Mouse (Mus musculus) embryonic facial prominence, embryonic 13.5 days (tissue): ENCODE data around the gene Ikzf3. TPM values are rescaled to one million over a fixed set of nuclear protein-coding genes. Genes with fewer than 3 reads are reported as not detected.

Source experiments
- ATAC-seq: fragments of 200-750 bp; cut with Nextera tagmentation; 2 replicates; pipeline ENCODE4 v1.8.0; 2017; ENCODE audit warnings: low read depth; ENCODE audit not compliant: insufficient number of reproducible peaks, insufficient read depth, low FRiP score, low TSS enrichment
- H3K27ac ChIP-seq: fragments of 300-500 bp; sonication (generic); 2 replicates; pipeline ENCODE4 v1.5.1; 2015; ENCODE audit warnings: moderate library complexity, mild to moderate bottlenecking, inconsistent platforms
- H3K27me3 ChIP-seq: fragments of 300-500 bp; sonication (generic); 2 replicates; pipeline ENCODE4 v1.6.1; 2015; ENCODE audit warnings: mild to moderate bottlenecking, inconsistent platforms
- H3K36me3 ChIP-seq: fragments of 300-500 bp; sonication (generic); 2 replicates; pipeline ENCODE4 v1.6.1; 2015; ENCODE audit warnings: mild to moderate bottlenecking, inconsistent platforms
- H3K4me1 ChIP-seq: fragments of 300-500 bp; sonication (generic); 2 replicates; pipeline ENCODE4 v1.6.1; 2015; ENCODE audit warnings: inconsistent platforms
- H3K4me2 ChIP-seq: fragments of 300-500 bp; sonication (generic); 2 replicates; pipeline ENCODE4 v1.6.1; 2015; ENCODE audit warnings: moderate library complexity, mild to moderate bottlenecking, inconsistent platforms
- H3K4me3 ChIP-seq: fragments of 300-500 bp; sonication (generic); 2 replicates; pipeline ENCODE4 v1.5.1; 2015; ENCODE audit warnings: mild to moderate bottlenecking, inconsistent platforms
- H3K9ac ChIP-seq: fragments of 300-500 bp; sonication (generic); 2 replicates; pipeline ENCODE4 v1.6.1; 2015; ENCODE audit warnings: mild to moderate bottlenecking, inconsistent platforms
- H3K9me3 ChIP-seq: fragments of 300-500 bp; sonication (generic); 2 replicates; pipeline ENCODE4 v1.6.1; 2016; ENCODE audit warnings: inconsistent platforms
- WGBS: fragments of 180-500 bp; shearing (Covaris S2); methylation state at CpG from one replicate; pipeline ENCODE4 v1.1.7; 2015; ENCODE audit warnings: mixed read lengths; 5-methylcytosine and 5-hydroxymethylcytosine counted together
- polyA plus RNA-seq: library from polyadenylated mRNA; unstranded; fragments of >200 nt; fragmentation: Nextera tagmentation; extraction: Ambion mirVana; gene quantifications from 2 replicates; pipeline ENCODE4 v1.2.1, GENCODE M21; 2015

Gene Ikzf3
- polyA plus RNA-seq, 1 experiment from 2014 or later = 0.27 TPM

DNA sequence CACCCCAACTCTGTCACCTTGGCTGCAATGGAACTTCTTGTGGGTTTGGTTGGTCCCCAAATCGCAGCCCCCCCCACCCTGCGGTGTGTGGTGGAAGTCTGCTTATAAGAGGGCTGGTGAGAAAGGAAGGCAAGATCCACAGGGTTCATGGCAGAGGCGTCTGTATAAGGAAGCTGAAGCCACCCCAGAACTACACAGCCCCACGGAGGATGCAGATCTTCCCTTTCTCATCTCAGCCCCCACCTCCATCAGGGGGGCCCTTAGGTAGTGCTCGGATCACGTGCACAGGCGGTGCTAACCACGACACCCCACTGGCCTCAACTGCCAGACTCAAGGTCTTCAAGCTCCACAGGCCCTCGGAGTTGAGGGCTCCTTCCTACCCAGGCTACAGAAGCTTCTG, 81.9 kb downstream of the Ikzf3 start:
- H3K9me3 ChIP-seq = no peaks in the 10 kb centered on the region
- H3K4me3 ChIP-seq = no peak overlapping the region
- H3K27ac ChIP-seq = no peak overlapping the region
- no peak overlapping the region for H3K4me2 ChIP-seq
- ATAC-seq = no peak
- 84% methylated on average over 9 of the region's 9 CpGs for WGBS
- H3K27me3 ChIP-seq = peaks cover 44% of the 10 kb centered on the region
- no peak overlapping the region for H3K9ac ChIP-seq
- H3K36me3 ChIP-seq = no peaks in the 10 kb centered on the region
- H3K4me1 ChIP-seq = peaks cover 2% of the 10 kb centered on the region; the same call in 1 of the 2 replicates

DNA sequence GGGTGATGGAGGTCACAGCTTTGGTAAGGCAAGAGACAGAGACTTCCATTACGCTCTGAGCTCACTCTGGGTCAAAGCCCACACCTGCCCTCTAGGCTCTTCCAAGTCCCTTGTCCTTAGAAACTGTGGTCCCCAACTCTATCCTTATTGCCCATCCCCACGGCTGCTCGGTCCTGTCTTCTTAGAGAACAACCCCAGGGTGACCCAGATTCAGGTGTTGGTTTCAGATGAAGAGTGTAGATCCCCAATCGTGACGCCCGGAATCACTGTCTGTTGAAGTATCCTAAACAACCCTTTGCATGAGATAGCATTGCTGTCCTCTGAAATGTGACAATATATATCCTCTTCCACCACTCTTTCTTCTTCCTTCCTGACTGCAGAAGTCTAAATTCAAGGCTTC, 83.6 kb downstream of the Ikzf3 start:
- H3K27ac ChIP-seq = no peak overlapping the region
- H3K9ac ChIP-seq = no peak overlapping the region
- H3K4me1 ChIP-seq = peaks cover 14% of the 10 kb centered on the region
- no peak overlapping the region for H3K4me2 ChIP-seq
- peaks cover 56% of the 10 kb centered on the region for H3K27me3 ChIP-seq
- ATAC-seq = no peak
- H3K9me3 ChIP-seq = no peaks in the 10 kb centered on the region
- H3K4me3 ChIP-seq = no peak overlapping the region
- no peaks in the 10 kb centered on the region for H3K36me3 ChIP-seq
- WGBS = 89% methylated on average over 6 of the region's 6 CpGs

GRCm38 (mm10) chr11:98461109-98461720, 84.6 kb downstream of the Ikzf3 start:
- 54% methylated on average over 6 of the region's 6 CpGs for WGBS

DNA sequence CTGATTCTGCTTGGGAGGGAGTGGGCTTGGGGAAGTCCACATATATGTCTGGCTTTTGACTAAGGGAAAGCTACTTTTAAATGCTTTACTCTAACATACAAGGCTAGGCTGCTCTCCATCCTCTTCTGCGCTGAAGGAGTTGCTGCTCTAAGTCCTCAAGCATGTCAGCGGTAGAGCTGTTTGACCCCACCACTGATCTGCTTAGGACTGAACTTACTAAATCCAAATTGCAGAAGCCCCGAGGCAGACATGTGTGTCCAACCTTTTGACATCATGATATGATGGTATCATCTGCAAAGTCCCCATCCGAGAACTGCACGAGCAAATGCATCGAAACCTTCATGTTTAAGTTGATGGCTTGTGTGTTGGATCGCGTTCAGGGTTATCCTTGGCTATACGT, 86.0 kb downstream of the Ikzf3 start:
- Histone ChIP-seq H3K4me2 (no peak overlapping the region), H3K27me3 (peaks cover 52% of the 10 kb centered on the region), H3K9ac (no peak overlapping the region), H3K4me3 (no peak overlapping the region), H3K9me3 (no peaks in the 10 kb centered on the region), H3K4me1 (peaks cover 18% of the 10 kb centered on the region), H3K36me3 (peaks cover under 1% of the 10 kb centered on the region; the same call in 1 of the 2 replicates), H3K27ac (no peak overlapping the region)
- no peak for ATAC-seq
- WGBS = 81% methylated on average over 9 of the region's 9 CpGs

More at GRCm38 (mm10) chr11:98461109-98461720, 84.6 kb downstream of the Ikzf3 start:
- Histone ChIP-seq H3K4me3 (no peak overlapping the region), H3K9me3 (no peaks in the 10 kb centered on the region), H3K27me3 (peaks cover 53% of the 10 kb centered on the region), H3K9ac (no peak overlapping the region), H3K4me1 (peaks cover 18% of the 10 kb centered on the region), H3K27ac (no peak overlapping the region), H3K4me2 (no peak overlapping the region), H3K36me3 (no peaks in the 10 kb centered on the region)
- no peak for ATAC-seq

- peaks cover 18% of the 10 kb centered on the region for H3K4me1 ChIP-seq
- H3K4me3 ChIP-seq = no peak overlapping the region
- H3K27me3 ChIP-seq = peaks cover 52% of the 10 kb centered on the region
Observed at GRCm38 (mm10) chr11:98459071-98459741, 86.6 kb downstream of the Ikzf3 start.

GRCm38 (mm10) chr11:98458121-98458990, 87.5 kb downstream of the Ikzf3 start:
- 0 out of 2 replicates have a peak, but pooled peaks have one; percentile 5 for ATAC-seq
- H3K4me1 ChIP-seq = peaks cover 18% of the 10 kb centered on the region
- peaks cover 45% of the 10 kb centered on the region for H3K27me3 ChIP-seq
- peak overlapping the region; percentile 68 for H3K9ac ChIP-seq
- H3K4me3 ChIP-seq = peak overlapping the region; percentile 55
- H3K9me3 ChIP-seq = no peaks in the 10 kb centered on the region
- peaks cover 3% of the 10 kb centered on the region; the same call in 1 of the 2 replicates for H3K36me3 ChIP-seq
- 4% methylated on average over 30 of the region's 30 CpGs for WGBS
- no peak overlapping the region for H3K27ac ChIP-seq
- peak overlapping the region; percentile 74 for H3K4me2 ChIP-seq

More at GRCm38 (mm10) chr11:98459071-98459741, 86.6 kb downstream of the Ikzf3 start:
- H3K4me2 ChIP-seq = no peak overlapping the region
- ATAC-seq = no peak
- peaks cover 3% of the 10 kb centered on the region; the same call in 1 of the 2 replicates for H3K36me3 ChIP-seq
- no peak overlapping the region for H3K9ac ChIP-seq
- WGBS = 12% methylated on average over 11 of the region's 11 CpGs
- no peaks in the 10 kb centered on the region for H3K9me3 ChIP-seq
- H3K27ac ChIP-seq = no peak overlapping the region

DNA sequence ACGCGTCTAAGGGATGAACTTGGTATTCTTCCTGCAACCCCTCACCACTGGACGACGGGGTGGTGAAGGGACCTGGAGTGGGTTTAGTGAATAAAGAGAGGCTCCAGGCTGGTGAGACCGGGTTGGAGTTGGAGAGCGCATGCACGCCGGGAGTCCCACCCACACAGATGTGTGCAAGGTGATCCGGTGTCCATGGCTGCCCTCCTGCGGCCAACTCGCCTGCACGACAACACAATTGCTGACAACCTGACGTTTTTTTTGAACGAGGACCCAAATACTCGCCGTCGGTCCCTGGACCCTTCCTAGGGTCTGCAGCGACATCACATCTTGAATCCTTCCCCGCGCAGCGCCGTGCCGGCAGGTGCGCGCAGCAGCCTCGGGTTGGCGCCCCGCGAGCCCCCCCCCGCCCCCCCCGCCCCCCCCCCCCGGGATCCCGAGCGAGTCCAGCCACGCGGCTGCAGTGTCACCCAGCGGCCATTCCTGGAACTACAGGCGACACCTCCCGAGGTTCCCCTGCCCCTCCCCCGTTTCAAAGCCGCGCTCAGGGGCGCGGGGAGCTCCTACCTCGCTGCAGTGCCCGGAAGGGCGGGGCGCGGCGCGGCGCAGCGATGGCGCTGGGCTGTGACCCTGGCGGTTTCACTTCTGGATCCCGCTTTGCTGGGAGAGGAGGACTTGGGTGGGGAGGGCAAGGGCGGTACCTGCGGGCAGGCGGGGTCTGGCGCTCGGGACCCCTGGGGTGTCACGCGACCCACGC, 88.3 kb downstream of the Ikzf3 start:
- under 1% methylated on average over 49 of the region's 64 CpGs for WGBS
- H3K9ac ChIP-seq = peak overlapping the region; percentile 68
- H3K27ac ChIP-seq = no peak overlapping the region; the same call in 1 of the 2 replicates

DNA sequence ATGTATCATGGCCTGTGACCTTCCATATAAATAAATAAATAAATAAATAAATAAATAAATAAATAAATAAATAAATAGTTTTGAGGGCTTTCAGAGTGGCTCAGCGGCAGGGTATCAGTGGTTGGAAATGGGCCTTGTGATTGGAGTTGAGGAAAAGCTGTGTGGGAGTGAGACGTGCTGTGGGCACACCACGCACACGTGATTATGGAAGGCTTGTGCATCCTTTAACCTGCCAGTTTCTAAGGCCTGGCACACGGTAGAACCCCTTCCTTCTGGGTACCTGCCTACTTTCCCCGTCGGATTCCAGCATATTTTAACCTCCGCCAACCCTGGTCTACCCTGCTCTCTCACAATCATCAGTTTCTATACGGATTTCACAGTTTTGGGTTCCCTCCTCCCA, 88.9 kb downstream of the Ikzf3 start:
- Histone ChIP-seq H3K9me3 (no peaks in the 10 kb centered on the region), H3K27ac (no peak overlapping the region; the same call in 1 of the 2 replicates), H3K4me3 (peak overlapping the region; percentile 55), H3K4me2 (peak overlapping the region; percentile 74), H3K36me3 (peaks cover 3% of the 10 kb centered on the region; the same call in 1 of the 2 replicates), H3K9ac (peak overlapping the region; percentile 68), H3K4me1 (peaks cover 18% of the 10 kb centered on the region), H3K27me3 (peaks cover 38% of the 10 kb centered on the region)
- WGBS = 22% methylated on average over 9 of the region's 9 CpGs
- no peak for ATAC-seq

More for the DNA sequence above, 88.3 kb downstream of the Ikzf3 start:
- Histone ChIP-seq H3K27me3 (peaks cover 44% of the 10 kb centered on the region), H3K36me3 (peaks cover 3% of the 10 kb centered on the region; the same call in 1 of the 2 replicates), H3K9me3 (no peaks in the 10 kb centered on the region), H3K4me2 (peak overlapping the region; percentile 74), H3K4me1 (peaks cover 18% of the 10 kb centered on the region), H3K4me3 (peak overlapping the region; percentile 55)
- ATAC-seq = peak; percentile 78

- no peak overlapping the region for H3K4me2 ChIP-seq
- 74% methylated on average over 5 of the region's 5 CpGs for WGBS
- H3K36me3 ChIP-seq = peaks cover 3% of the 10 kb centered on the region; the same call in 1 of the 2 replicates
- H3K27me3 ChIP-seq = peaks cover 34% of the 10 kb centered on the region
- H3K27ac ChIP-seq = no peak overlapping the region
- no peaks in the 10 kb centered on the region for H3K9me3 ChIP-seq
- peaks cover 18% of the 10 kb centered on the region for H3K4me1 ChIP-seq
- H3K4me3 ChIP-seq = no peak overlapping the region
- ATAC-seq = no peak
- no peak overlapping the region for H3K9ac ChIP-seq
Observed at GRCm38 (mm10) chr11:98456545-98456944, 89.3 kb downstream of the Ikzf3 start.

GRCm38 (mm10) chr11:98455484-98455883, 90.3 kb downstream of the Ikzf3 start:
- Histone ChIP-seq H3K4me1 (peaks cover 18% of the 10 kb centered on the region), H3K9me3 (no peaks in the 10 kb centered on the region), H3K36me3 (peaks cover 3% of the 10 kb centered on the region; the same call in 1 of the 2 replicates), H3K4me3 (no peak overlapping the region), H3K9ac (no peak overlapping the region), H3K4me2 (no peak overlapping the region), H3K27me3 (peaks cover 28% of the 10 kb centered on the region), H3K27ac (no peak overlapping the region)
- WGBS = 88% methylated on average over 4 of the region's 4 CpGs
- ATAC-seq = no peak
